Mouse (Mus musculus) bone marrow, adult 2 months (tissue): ENCODE measurements around the gene Mon2.

Source experiments
- CTCF ChIP-seq: fragments of 200-500 bp; IDR thresholded peaks from 2 replicates; pipeline ENCODE4 v1.5.1; 2011; ENCODE audit warnings: low read length, control low read depth; ENCODE audit not compliant: control insufficient read depth, insufficient read depth
- POLR2A ChIP-seq: fragments of 200-500 bp; IDR thresholded peaks from 2 replicates; pipeline ENCODE4 v1.6.1; 2011; ENCODE audit warnings: low read depth, mild to moderate bottlenecking, control low read depth, low read length, borderline replicate concordance; ENCODE audit not compliant: control insufficient read depth

- no peak for TF ChIP-seq POLR2A
- no peak for TF ChIP-seq CTCF
Observed at GRCm38 (mm10) chr10:123039936-123040335, 36.4 kb downstream of the Mon2 start.
